Mouse (Mus musculus) neural tube, embryonic 14.5 days (tissue): ENCODE measurements around the gene Fbxl17. TPM values are rescaled to one million over a fixed set of nuclear protein-coding genes. Genes with fewer than 3 reads are reported as not detected.

Experiments
- ATAC-seq: fragments of 200-750 bp; cut with Nextera tagmentation; 2 replicates; pipeline ENCODE4 v1.8.0; 2017; ENCODE audit warnings: low read depth, mild to moderate bottlenecking, moderate TSS enrichment, moderate library complexity
- H3K27ac ChIP-seq: fragments of 300-500 bp; sonication (generic); 2 replicates; pipeline ENCODE4 v1.5.1; 2014; ENCODE audit warnings: low read depth, mild to moderate bottlenecking, control low read depth, low read length, moderate library complexity, mixed read lengths
- H3K27me3 ChIP-seq: fragments of 300-500 bp; sonication (generic); 2 replicates; pipeline ENCODE4 v1.6.1; 2014; ENCODE audit warnings: low read length; ENCODE audit not compliant: control insufficient read depth, insufficient read depth
- H3K36me3 ChIP-seq: fragments of 300-500 bp; sonication (generic); 2 replicates; pipeline ENCODE4 v1.6.1; 2014; ENCODE audit warnings: low read length, mixed read lengths; ENCODE audit not compliant: control insufficient read depth, insufficient read depth
- H3K4me1 ChIP-seq: fragments of 300-500 bp; sonication (generic); 2 replicates; pipeline ENCODE4 v1.6.1; 2014; ENCODE audit warnings: low read length; ENCODE audit not compliant: control insufficient read depth, insufficient read depth
- H3K4me2 ChIP-seq: fragments of 300-500 bp; sonication (generic); 2 replicates; pipeline ENCODE4 v1.6.1; 2014; ENCODE audit warnings: mild to moderate bottlenecking, low read depth, low read length, control low read depth
- H3K4me3 ChIP-seq: fragments of 300-500 bp; sonication (generic); 2 replicates; pipeline ENCODE4 v1.5.1; 2014; ENCODE audit warnings: low read depth, low read length, control low read depth, mixed read lengths
- H3K9ac ChIP-seq: fragments of 300-500 bp; sonication (generic); replicated peaks from 2 replicates; pipeline ENCODE4 v1.6.1; 2014; ENCODE audit warnings: low read depth, mild to moderate bottlenecking, control low read depth, low read length, mixed read lengths
- H3K9me3 ChIP-seq: fragments of 300-500 bp; sonication (generic); 2 replicates; pipeline ENCODE4 v1.6.1; 2016; ENCODE audit warnings: low read length; ENCODE audit not compliant: control insufficient read depth
- WGBS: fragments of 180-500 bp; shearing (Covaris S2); extraction: QIAGEN DNeasy Blood & Tissue Kit; methylation state at CpG from one replicate; pipeline ENCODE4 v1.1.7; 2014; 5-methylcytosine and 5-hydroxymethylcytosine counted together
- polyA plus RNA-seq: library from polyadenylated mRNA; unstranded; fragments of >200 nt; fragmentation: Nextera tagmentation; extraction: Ambion mirVana; gene quantifications from 2 replicates; pipeline ENCODE4 v1.2.1, GENCODE M21; 2014

Gene Fbxl17
- polyA plus RNA-seq, 1 experiment from 2014 or later: 17.4 TPM

DNA sequence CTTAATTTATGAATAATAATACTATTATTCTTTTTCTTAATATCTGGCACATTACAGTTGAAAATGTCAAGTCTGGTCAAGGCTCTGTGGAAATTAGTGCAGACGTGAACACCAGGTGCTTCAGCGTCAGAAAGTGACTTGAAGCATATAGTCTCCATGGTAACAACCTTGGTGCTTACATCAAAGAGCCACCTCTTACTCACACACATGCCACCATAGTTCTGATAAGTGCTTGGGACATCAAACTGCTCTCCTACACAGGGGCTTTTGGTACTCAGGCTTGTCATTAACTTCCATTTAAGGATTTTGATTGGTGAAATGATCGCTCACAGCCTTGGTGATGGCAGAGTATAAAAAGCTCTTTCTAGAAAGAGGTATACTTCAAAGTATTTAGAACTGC lies 333.1 kb downstream of the Fbxl17 start:
- H3K27me3 ChIP-seq: no peaks in the 10 kb centered on the region
- ATAC-seq: no peak
- 67% methylated on average over 3 of the region's 3 CpGs for WGBS
- no peaks in the 10 kb centered on the region for H3K36me3 ChIP-seq
- no peak overlapping the region for H3K4me2 ChIP-seq
- H3K4me3 ChIP-seq: no peak overlapping the region
- H3K27ac ChIP-seq: no peak overlapping the region
- no peaks in the 10 kb centered on the region for H3K4me1 ChIP-seq
- H3K9ac ChIP-seq: no peak overlapping the region
- no peaks in the 10 kb centered on the region for H3K9me3 ChIP-seq

DNA sequence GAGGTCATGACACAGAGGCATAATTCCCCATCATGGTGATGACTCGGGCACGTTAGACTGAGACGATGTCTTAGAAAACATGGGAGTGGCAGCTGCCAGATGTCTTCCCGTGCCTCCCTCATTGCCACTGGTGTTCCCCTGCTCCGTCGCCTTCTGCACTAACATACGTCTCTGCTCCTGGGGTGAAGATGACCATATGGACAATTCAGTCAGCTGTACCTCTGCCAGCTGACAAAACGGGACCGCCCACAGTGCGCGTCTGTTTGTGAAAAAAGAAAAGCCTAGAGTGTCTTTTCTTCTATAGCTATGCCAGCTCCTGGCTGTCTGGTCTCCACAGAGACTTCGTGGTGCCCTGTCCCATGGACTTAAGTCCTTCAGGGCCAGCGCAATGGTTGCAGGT lies 334.0 kb downstream of the Fbxl17 start:
- Histone ChIP-seq H3K4me1 (no peaks in the 10 kb centered on the region), H3K4me2 (no peak overlapping the region), H3K9ac (no peak overlapping the region), H3K9me3 (no peaks in the 10 kb centered on the region), H3K4me3 (no peak overlapping the region), H3K36me3 (no peaks in the 10 kb centered on the region), H3K27ac (no peak overlapping the region), H3K27me3 (no peaks in the 10 kb centered on the region)
- WGBS: 56% methylated on average over 13 of the region's 13 CpGs
- no peak; the same call in 1 of the 2 replicates for ATAC-seq

DNA sequence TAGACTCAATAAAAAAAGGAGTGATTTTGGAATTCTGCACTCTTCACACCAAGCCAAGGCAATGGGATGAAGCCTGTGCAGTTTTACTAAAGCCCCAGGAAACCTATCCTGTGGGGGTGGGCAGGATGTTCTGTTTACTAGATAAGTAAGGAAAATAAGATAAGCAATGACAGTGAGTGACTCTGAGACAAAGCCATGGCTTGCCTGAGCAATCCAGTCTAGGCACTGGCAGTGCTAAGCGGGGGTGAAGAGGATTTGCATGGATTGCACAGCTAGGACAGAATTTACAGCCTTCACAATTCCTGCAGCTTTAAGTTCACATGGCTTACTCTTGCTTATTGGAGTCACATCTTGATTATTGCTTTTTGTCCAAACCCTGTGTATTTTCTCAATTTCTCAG lies 335.5 kb downstream of the Fbxl17 start:
- Histone ChIP-seq H3K4me3 (no peak overlapping the region), H3K9me3 (no peaks in the 10 kb centered on the region), H3K27me3 (no peaks in the 10 kb centered on the region), H3K36me3 (no peaks in the 10 kb centered on the region), H3K4me1 (no peaks in the 10 kb centered on the region), H3K9ac (no peak overlapping the region), H3K27ac (no peak overlapping the region), H3K4me2 (no peak overlapping the region)
- ATAC-seq: no peak
- 75% methylated on average over 1 of the region's 1 CpGs for WGBS

DNA sequence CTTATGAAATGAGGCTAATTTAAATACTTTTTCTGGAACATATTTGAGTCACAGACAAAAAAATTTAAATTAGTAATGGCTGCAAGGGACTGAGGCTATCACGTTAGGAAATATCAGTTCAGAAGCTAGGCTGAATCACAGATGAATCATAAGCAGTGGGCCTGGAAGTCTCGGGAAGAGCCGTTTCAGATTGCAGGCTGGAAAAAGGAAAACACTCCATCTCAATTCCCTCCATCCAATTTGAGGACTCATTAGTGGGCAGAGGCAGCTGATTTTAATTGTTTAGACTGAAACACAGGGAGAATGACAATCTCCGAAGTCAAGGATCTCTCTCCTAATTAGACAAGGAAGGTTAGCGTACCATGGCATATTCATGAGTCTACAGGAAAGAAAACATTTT lies 337.9 kb downstream of the Fbxl17 start:
- H3K36me3 ChIP-seq: no peaks in the 10 kb centered on the region
- no peak overlapping the region for H3K27ac ChIP-seq
- peaks cover 5% of the 10 kb centered on the region; the same call in 1 of the 2 replicates for H3K4me1 ChIP-seq
- no peak overlapping the region for H3K9ac ChIP-seq
- H3K4me2 ChIP-seq: no peak overlapping the region
- WGBS: 55% methylated on average over 5 of the region's 5 CpGs
- H3K9me3 ChIP-seq: no peaks in the 10 kb centered on the region
- H3K27me3 ChIP-seq: no peaks in the 10 kb centered on the region
- ATAC-seq: no peak
- H3K4me3 ChIP-seq: no peak overlapping the region

DNA sequence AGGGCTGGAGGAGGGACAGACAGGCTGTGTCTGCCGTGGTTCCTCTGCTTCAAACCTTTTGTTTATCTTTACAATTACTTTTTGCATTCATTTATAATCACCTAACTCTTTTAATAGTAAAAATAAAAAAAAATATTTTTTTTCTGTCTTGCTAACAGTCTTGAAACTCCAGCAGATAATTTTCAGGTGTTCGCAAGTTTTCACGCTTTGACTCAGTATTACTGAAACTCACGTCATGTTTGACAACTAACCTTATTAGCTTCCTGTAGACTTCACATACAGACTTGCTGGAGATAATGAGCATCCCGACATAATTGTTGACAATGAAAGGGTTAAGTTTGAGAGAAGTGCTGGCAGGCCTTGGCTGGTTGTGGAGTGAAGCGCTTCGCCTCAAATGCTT lies 340.6 kb downstream of the Fbxl17 start:
- no peak overlapping the region for H3K4me2 ChIP-seq
- H3K27ac ChIP-seq: no peak overlapping the region
- H3K9me3 ChIP-seq: no peaks in the 10 kb centered on the region
- peaks cover 5% of the 10 kb centered on the region; the same call in 1 of the 2 replicates for H3K4me1 ChIP-seq
- ATAC-seq: no peak
- no peak overlapping the region for H3K9ac ChIP-seq
- WGBS: 59% methylated on average over 7 of the region's 7 CpGs
- no peaks in the 10 kb centered on the region for H3K36me3 ChIP-seq
- no peaks in the 10 kb centered on the region for H3K27me3 ChIP-seq
- H3K4me3 ChIP-seq: no peak overlapping the region

DNA sequence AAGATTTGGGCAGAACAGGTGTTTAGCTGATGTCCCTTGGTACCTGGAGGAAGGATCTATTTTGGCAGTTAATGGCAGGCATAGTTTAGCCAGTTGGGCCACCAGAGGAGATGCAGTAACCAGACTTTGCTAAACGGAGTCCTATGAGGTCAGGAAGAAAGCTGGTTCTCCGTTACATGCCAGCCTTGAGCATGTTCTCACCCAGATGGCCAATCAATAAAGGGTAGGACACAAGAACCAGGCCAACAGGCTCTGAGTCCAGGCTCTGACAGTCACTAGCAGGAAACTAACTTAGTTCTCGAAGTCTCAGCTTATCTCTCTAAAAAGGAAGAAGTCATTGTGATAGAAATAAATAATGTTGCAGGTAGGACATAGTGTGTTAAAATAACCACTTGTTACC lies 341.4 kb downstream of the Fbxl17 start:
- no peak for ATAC-seq
- 60% methylated on average over 3 of the region's 3 CpGs for WGBS

DNA sequence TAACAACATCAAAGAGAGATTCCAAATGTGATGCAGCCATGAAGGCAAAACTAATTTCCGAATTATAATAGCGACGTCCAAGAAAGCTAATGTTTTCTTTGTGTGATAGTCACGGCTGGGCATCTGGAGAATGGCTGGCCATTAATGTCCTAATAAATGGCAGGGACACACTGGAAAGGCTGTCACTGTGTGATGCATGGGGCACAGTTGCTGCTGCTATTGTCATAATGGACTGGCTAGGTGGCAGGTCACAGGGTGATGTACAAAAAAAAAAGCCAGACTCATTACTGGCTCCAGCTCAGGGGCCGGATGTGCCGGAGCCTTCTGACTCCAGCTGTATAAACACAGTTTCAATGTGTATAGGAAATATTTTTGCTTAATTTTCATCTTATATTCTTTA lies 341.9 kb downstream of the Fbxl17 start:
- H3K4me1 ChIP-seq: peaks cover 5% of the 10 kb centered on the region; the same call in 1 of the 2 replicates
- no peaks in the 10 kb centered on the region for H3K27me3 ChIP-seq
- H3K4me3 ChIP-seq: no peak overlapping the region
- no peak overlapping the region for H3K9ac ChIP-seq
- 0 out of 2 replicates have a peak, but pooled peaks have one; percentile 53 for ATAC-seq
- H3K27ac ChIP-seq: peak overlapping the region; percentile 1; the same call in 1 of the 2 replicates
- H3K9me3 ChIP-seq: no peaks in the 10 kb centered on the region
- H3K4me2 ChIP-seq: no peak overlapping the region
- WGBS: 13% methylated on average over 6 of the region's 6 CpGs
- H3K36me3 ChIP-seq: no peaks in the 10 kb centered on the region

More for the DNA sequence above, 341.4 kb downstream of the Fbxl17 start:
- Histone ChIP-seq H3K4me1 (peaks cover 5% of the 10 kb centered on the region; the same call in 1 of the 2 replicates), H3K4me3 (no peak overlapping the region), H3K27me3 (no peaks in the 10 kb centered on the region), H3K36me3 (no peaks in the 10 kb centered on the region), H3K27ac (no peak overlapping the region), H3K9me3 (no peaks in the 10 kb centered on the region), H3K4me2 (no peak overlapping the region), H3K9ac (no peak overlapping the region)

DNA sequence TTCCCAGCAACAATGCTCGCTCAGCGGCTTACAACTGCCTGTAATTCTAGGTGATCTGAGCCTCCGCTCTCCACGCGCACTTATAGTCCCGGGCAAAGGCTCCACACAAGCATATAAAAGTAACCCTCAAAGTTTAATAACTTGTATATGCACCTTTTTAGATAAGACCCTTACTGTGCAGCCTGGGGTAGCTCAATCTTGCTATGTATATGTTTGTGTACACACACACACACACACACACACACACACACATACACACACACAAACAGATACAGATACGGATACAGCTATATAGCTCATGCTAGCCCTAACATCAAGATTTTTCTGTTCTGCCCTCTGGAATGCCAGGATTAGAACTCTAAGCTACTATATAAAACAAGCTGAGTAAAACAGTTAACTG lies 342.8 kb downstream of the Fbxl17 start:
- Histone ChIP-seq H3K9ac (no peak overlapping the region), H3K4me3 (no peak overlapping the region), H3K4me2 (no peak overlapping the region), H3K4me1 (peaks cover 5% of the 10 kb centered on the region; the same call in 1 of the 2 replicates), H3K27me3 (no peaks in the 10 kb centered on the region), H3K9me3 (no peaks in the 10 kb centered on the region), H3K36me3 (no peaks in the 10 kb centered on the region), H3K27ac (no peak overlapping the region)
- no peak for ATAC-seq
- 89% methylated on average over 7 of the region's 7 CpGs for WGBS

DNA sequence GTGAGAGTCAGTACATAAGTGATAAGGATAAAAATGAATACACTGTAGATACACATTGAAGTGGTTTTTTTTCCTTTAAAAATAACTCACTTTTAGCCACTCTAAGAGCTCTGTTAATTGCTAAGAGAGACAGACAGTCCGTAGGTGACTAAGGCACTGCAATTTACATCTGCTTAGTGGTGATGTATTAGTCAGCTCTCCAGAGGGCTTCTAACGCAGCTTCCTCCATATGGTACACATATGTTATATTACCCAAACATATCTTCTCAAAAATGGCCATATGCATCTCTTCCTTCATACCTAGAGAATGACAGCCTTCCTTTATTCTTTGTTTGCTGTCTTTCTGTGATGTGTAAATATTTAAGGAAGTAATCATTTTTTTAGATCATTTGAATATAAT lies 353.3 kb downstream of the Fbxl17 start:
- 22% methylated on average over 2 of the region's 2 CpGs for WGBS
- peak; percentile 39; the same call in 1 of the 2 replicates for ATAC-seq

More for the DNA sequence above, 353.3 kb downstream of the Fbxl17 start:
- H3K27ac ChIP-seq: peak overlapping the region; percentile 78; the same call in 1 of the 2 replicates
- H3K4me3 ChIP-seq: no peak overlapping the region
- no peak overlapping the region for H3K9ac ChIP-seq
- no peak overlapping the region for H3K4me2 ChIP-seq
- H3K36me3 ChIP-seq: no peaks in the 10 kb centered on the region
- no peaks in the 10 kb centered on the region for H3K9me3 ChIP-seq
- H3K27me3 ChIP-seq: no peaks in the 10 kb centered on the region
- peaks cover 24% of the 10 kb centered on the region for H3K4me1 ChIP-seq
